Mouse (Mus musculus) embryonic facial prominence, embryonic 14.5 days (tissue): ENCODE results near the gene Coch. TPM values are rescaled to one million over a fixed set of nuclear protein-coding genes. Genes with fewer than 3 reads are reported as not detected.
"Not testable (repeated sequence)": the region's sequence is repeated elsewhere in the genome, so short reads cannot be mapped to it uniquely, and the experiment has no call there.

Experiments used
- ATAC-seq: fragments of 200-750 bp; cut with Nextera tagmentation; 2 replicates; pipeline ENCODE4 v1.8.0; 2017; ENCODE audit warnings: low read depth, moderate number of reproducible peaks, moderate TSS enrichment
- DNase-seq: peaks from one replicate; pipeline ENCODE4 v3.0.0-alpha.2; 2015; ENCODE audit warnings: low spot score
- H3K27ac ChIP-seq: fragments of 300-500 bp; sonication (generic); replicated peaks from 2 replicates; pipeline ENCODE4 v1.5.1; 2014; ENCODE audit warnings: low read depth, mild to moderate bottlenecking, low read length, moderate library complexity
- H3K27me3 ChIP-seq: fragments of 300-500 bp; sonication (generic); replicated peaks from 2 replicates; pipeline ENCODE4 v1.6.1; 2014; ENCODE audit warnings: low read length; ENCODE audit not compliant: control insufficient read depth, insufficient read depth
- H3K36me3 ChIP-seq: fragments of 300-500 bp; sonication (generic); 2 replicates; pipeline ENCODE4 v1.6.1; 2014; ENCODE audit warnings: low read length, mixed read lengths; ENCODE audit not compliant: control insufficient read depth, insufficient read depth
- H3K4me1 ChIP-seq: fragments of 300-500 bp; sonication (generic); 2 replicates; pipeline ENCODE4 v1.6.1; 2014; ENCODE audit warnings: antibody characterized with exemption, low read length; ENCODE audit not compliant: control insufficient read depth, insufficient read depth
- H3K4me2 ChIP-seq: fragments of 300-500 bp; sonication (generic); 2 replicates; pipeline ENCODE4 v1.6.1; 2014; ENCODE audit warnings: low read depth, mild to moderate bottlenecking, low read length, moderate library complexity, mixed read lengths
- H3K4me3 ChIP-seq: fragments of 300-500 bp; sonication (generic); 2 replicates; pipeline ENCODE4 v1.5.1; 2014; ENCODE audit warnings: low read depth, mild to moderate bottlenecking, low read length
- H3K9ac ChIP-seq: fragments of 300-500 bp; sonication (generic); 2 replicates; pipeline ENCODE4 v1.6.1; 2014; ENCODE audit warnings: low read depth, mild to moderate bottlenecking, low read length, moderate library complexity, mixed read lengths
- H3K9me3 ChIP-seq: fragments of 300-500 bp; sonication (generic); 2 replicates; pipeline ENCODE4 v1.6.1; 2016; ENCODE audit warnings: low read length; ENCODE audit not compliant: control insufficient read depth
- WGBS: fragments of 180-500 bp; shearing (Covaris S2); extraction: QIAGEN DNeasy Blood & Tissue Kit; methylation state at CpG from one replicate; pipeline ENCODE4 v1.1.7; 2014; 5-methylcytosine and 5-hydroxymethylcytosine counted together
- polyA plus RNA-seq: library from polyadenylated mRNA; unstranded; fragments of >200 nt; fragmentation: Nextera tagmentation; extraction: Ambion mirVana; gene quantifications from 2 replicates; pipeline ENCODE4 v1.2.1, GENCODE M21; 2014

Gene Coch
- polyA plus RNA-seq, 1 experiment from 2014 or later: 15.8 TPM

- peaks cover 39% of the 10 kb centered on the region for H3K36me3 ChIP-seq
- no peaks in the 10 kb centered on the region for H3K9me3 ChIP-seq
- H3K9ac ChIP-seq: no peak overlapping the region
- H3K27me3 ChIP-seq: no peaks in the 10 kb centered on the region
- 70% methylated on average over 5 of the region's 5 CpGs for WGBS
- no peak overlapping the region for H3K27ac ChIP-seq
- no peaks in the 10 kb centered on the region for H3K4me1 ChIP-seq
- no peak overlapping the region for H3K4me2 ChIP-seq
- no peak overlapping the region for H3K4me3 ChIP-seq
- DNase-seq (peak; percentile 63), ATAC-seq (peak; percentile 78)
These were observed 29.7 kb downstream of the Coch start for GRCm38 (mm10) chr12:51622670-51623365.

- H3K4me2 ChIP-seq: no peak overlapping the region
- no peak overlapping the region for H3K27ac ChIP-seq
- H3K4me1 ChIP-seq: no peaks in the 10 kb centered on the region
- DNase-seq (no peak), ATAC-seq (peak; percentile 22; the same call in 1 of the 2 replicates)
- no peak overlapping the region for H3K4me3 ChIP-seq
- no peak overlapping the region for H3K9ac ChIP-seq
- H3K27me3 ChIP-seq: no peaks in the 10 kb centered on the region
- H3K9me3 ChIP-seq: no peaks in the 10 kb centered on the region
- peaks cover 35% of the 10 kb centered on the region for H3K36me3 ChIP-seq
These were observed 30.2 kb downstream of the Coch start for GRCm38 (mm10) chr12:51623366-51623694.

- H3K9ac ChIP-seq: no peak overlapping the region
- no peak overlapping the region for H3K4me2 ChIP-seq
- peaks cover 4% of the 10 kb centered on the region; the same call in 1 of the 2 replicates for H3K36me3 ChIP-seq
- 48% methylated on average over 4 of the region's 4 CpGs for WGBS
- DNase-seq: no peak
- H3K27me3 ChIP-seq: no peaks in the 10 kb centered on the region
- no peak overlapping the region for H3K4me3 ChIP-seq
- H3K4me1 ChIP-seq: no peaks in the 10 kb centered on the region
- H3K27ac ChIP-seq: no peak overlapping the region
- H3K9me3 ChIP-seq: no peaks in the 10 kb centered on the region
- ATAC-seq: no peak
These were observed 40.3 kb downstream of the Coch start for GRCm38 (mm10) chr12:51633481-51633880.

DNA sequence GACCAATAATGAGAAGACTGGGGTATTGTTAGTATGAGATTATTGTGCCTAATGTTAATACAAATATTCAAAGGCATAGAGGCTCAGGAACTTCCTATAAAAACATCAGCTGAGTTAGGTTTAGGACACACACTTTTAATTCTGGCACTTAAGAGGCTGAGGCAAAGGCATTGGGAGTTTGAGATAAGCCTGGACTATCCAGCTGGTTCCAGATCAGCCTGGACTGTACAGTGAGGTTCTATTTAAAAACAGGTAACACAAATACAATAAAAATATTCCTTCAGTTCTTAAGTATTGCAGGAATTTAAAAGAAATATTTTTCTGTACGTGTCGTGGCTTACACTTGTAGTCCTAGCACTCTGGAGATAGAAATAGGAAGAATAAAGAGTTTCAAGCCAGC is 43.1 kb downstream of the Coch start:
- 87% methylated on average over 2 of the region's 2 CpGs for WGBS
- ATAC-seq: no peak

DNA sequence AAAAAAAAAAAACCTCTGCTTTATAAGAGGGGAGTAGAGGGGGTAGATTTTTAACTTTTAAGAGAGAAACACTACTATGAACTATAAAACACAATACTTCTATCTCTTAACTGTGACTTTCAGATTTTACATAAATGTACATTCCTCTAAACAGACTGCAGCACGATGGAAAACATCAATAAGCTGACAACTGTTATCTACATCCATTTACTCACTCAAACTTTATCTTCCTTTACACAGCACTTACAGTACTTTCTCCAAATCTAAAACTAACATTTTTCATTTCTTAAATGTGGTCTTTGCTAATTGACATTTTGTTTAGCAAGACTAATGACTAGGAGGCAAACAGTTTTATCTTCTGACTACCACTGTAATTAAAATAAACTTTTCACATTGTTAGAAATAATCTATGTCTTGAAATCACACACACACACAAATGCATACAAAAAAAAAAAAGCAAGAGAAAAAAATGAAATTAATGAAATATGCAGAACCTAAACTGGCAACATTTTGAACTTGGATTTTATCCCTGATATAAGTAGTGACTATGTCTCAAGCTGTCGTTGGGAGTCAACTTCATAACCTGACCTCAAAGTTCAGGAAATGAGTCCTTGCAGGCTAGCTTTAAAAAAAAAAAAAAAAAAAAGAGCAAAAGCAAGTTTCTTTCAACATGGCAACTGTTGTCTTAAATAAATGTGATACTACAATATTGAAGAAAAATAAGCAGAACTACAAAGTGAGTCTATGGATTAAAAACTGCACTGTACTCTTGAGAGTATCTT is 43.7 kb downstream of the Coch start:
- peaks cover 11% of the 10 kb centered on the region for H3K36me3 ChIP-seq
- no peaks in the 10 kb centered on the region for H3K4me1 ChIP-seq
- 65% methylated on average over 2 of the region's 2 CpGs for WGBS
- DNase-seq (no peak), ATAC-seq (no peak)
- H3K9ac ChIP-seq: no peak overlapping the region
- no peak overlapping the region for H3K4me2 ChIP-seq
- H3K27ac ChIP-seq: no peak overlapping the region
- no peaks in the 10 kb centered on the region for H3K9me3 ChIP-seq
- H3K4me3 ChIP-seq: no peak overlapping the region
- H3K27me3 ChIP-seq: no peaks in the 10 kb centered on the region

More for the DNA sequence above, 43.1 kb downstream of the Coch start:
- Histone ChIP-seq H3K4me1 (no peaks in the 10 kb centered on the region), H3K4me3 (no peak overlapping the region), H3K9me3 (no peaks in the 10 kb centered on the region), H3K4me2 (no peak overlapping the region), H3K9ac (no peak overlapping the region), H3K36me3 (peaks cover 7% of the 10 kb centered on the region; the same call in 1 of the 2 replicates), H3K27ac (no peak overlapping the region), H3K27me3 (no peaks in the 10 kb centered on the region)
- no peak for DNase-seq

DNA sequence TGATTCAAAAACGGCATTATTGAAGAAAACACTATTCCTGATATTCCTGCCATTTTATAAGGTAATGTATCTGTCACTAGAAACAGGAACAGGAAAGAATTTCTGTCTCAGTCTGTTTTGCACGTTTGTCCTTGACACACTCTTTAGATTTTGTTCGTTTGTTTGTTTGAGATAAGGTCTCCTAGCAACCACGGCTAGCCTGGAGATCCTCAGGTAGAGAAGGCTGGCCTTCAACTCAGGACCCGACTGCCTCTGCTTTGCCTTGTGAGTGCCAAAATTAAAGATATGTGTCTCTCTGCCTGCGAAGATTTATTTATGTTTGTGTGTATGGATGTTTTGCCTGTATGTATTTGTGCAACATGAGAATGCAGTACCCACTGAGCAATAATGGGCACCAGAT is 48.7 kb downstream of the Coch start:
- Histone ChIP-seq H3K4me3 (no peak overlapping the region), H3K27me3 (no peaks in the 10 kb centered on the region), H3K4me1 (no peaks in the 10 kb centered on the region), H3K36me3 (peaks cover 18% of the 10 kb centered on the region), H3K27ac (no peak overlapping the region), H3K4me2 (no peak overlapping the region), H3K9ac (no peak overlapping the region), H3K9me3 (no peaks in the 10 kb centered on the region)
- DNase-seq (no peak), ATAC-seq (no peak)
- 68% methylated on average over 6 of the region's 6 CpGs for WGBS

- not testable (repeated sequence) for DNase-seq
These were observed 56.3 kb downstream of the Coch start for GRCm38 (mm10) chr12:51649401-51649800.

More at GRCm38 (mm10) chr12:51649401-51649800, 56.3 kb downstream of the Coch start:
- peaks cover 47% of the 10 kb centered on the region for H3K36me3 ChIP-seq
- not testable (repeated sequence) for H3K4me3 ChIP-seq, H3K4me1 ChIP-seq, H3K27me3 ChIP-seq, H3K27ac ChIP-seq, H3K9me3 ChIP-seq, H3K9ac ChIP-seq, ATAC-seq, H3K4me2 ChIP-seq
